Mouse (Mus musculus): Measurements from ENCODE around the gene Sppl2c.
"Not testable (repeated sequence)": the region's sequence is repeated elsewhere in the genome, so short reads cannot be mapped to it uniquely, and the experiment has no call there.

Gene Sppl2c

GRCm38 (mm10) chr11:104195791-104196190 is 9.7 kb downstream of the Sppl2c start:
- peak; percentile 93 for DNase-seq (ENCODE audit: low read depth, low spot score)

- DNase-seq (ENCODE audit: low read depth, low spot score): peak; percentile 70
Observed at GRCm38 (mm10) chr11:104197861-104198260, 11.7 kb downstream of the Sppl2c start.

- DNase-seq (ENCODE audit: low read depth, low spot score): no peak
Observed at GRCm38 (mm10) chr11:104203271-104203670, 17.1 kb downstream of the Sppl2c start.

- no peak for DNase-seq (ENCODE audit: low read depth, low spot score)
Observed at GRCm38 (mm10) chr11:104206573-104206972, 20.4 kb downstream of the Sppl2c start.

GRCm38 (mm10) chr11:104209041-104209440 is 22.9 kb downstream of the Sppl2c start:
- DNase-seq (ENCODE audit: low read depth, low spot score): no peak

- no peak for DNase-seq (ENCODE audit: low read depth, low spot score)
Observed at GRCm38 (mm10) chr11:104211251-104211650, 25.1 kb downstream of the Sppl2c start.

- not testable (repeated sequence) for DNase-seq (ENCODE audit: low read depth, low spot score)
Observed at GRCm38 (mm10) chr11:104214128-104214527, 28.0 kb downstream of the Sppl2c start.

- DNase-seq (ENCODE audit: low read depth, low spot score): no peak
Observed at GRCm38 (mm10) chr11:104218075-104218474, 31.9 kb downstream of the Sppl2c start.

GRCm38 (mm10) chr11:104220291-104220690 is 34.2 kb downstream of the Sppl2c start:
- DNase-seq (ENCODE audit: low read depth, low spot score): no peak

GRCm38 (mm10) chr11:104221751-104222150 is 35.6 kb downstream of the Sppl2c start:
- no peak for DNase-seq (ENCODE audit: low read depth, low spot score)

- no peak for DNase-seq (ENCODE audit: low read depth, low spot score)
Observed at GRCm38 (mm10) chr11:104223301-104223700, 37.2 kb downstream of the Sppl2c start.

GRCm38 (mm10) chr11:104229391-104229790 is 43.3 kb downstream of the Sppl2c start:
- DNase-seq (ENCODE audit: low read depth, low spot score): no peak

- no peak for DNase-seq (ENCODE audit: low read depth, low spot score)
Observed at GRCm38 (mm10) chr11:104230066-104230778, 44.1 kb downstream of the Sppl2c start.

GRCm38 (mm10) chr11:104231041-104231911 is 45.1 kb downstream of the Sppl2c start, which contains the start of gene Mapt:
Gene Mapt, plus strand, starts transcription at chr11:104231390.
- DNase-seq (ENCODE audit: low read depth, low spot score): peak; percentile 95

GRCm38 (mm10) chr11:104232141-104233061 is 46.3 kb downstream of the Sppl2c start:
- DNase-seq (ENCODE audit: low read depth, low spot score): no peak

- DNase-seq (ENCODE audit: low read depth, low spot score): no peak
Observed at GRCm38 (mm10) chr11:104233101-104233500, 47.0 kb downstream of the Sppl2c start.

GRCm38 (mm10) chr11:104233574-104234206 is 47.6 kb downstream of the Sppl2c start:
- DNase-seq (ENCODE audit: low read depth, low spot score): no peak

- DNase-seq (ENCODE audit: low read depth, low spot score): no peak
Observed at GRCm38 (mm10) chr11:104234680-104235079, 48.6 kb downstream of the Sppl2c start.

- DNase-seq (ENCODE audit: low read depth, low spot score): no peak
Observed at GRCm38 (mm10) chr11:104235881-104236280, 49.8 kb downstream of the Sppl2c start.

GRCm38 (mm10) chr11:104237226-104237625 is 51.1 kb downstream of the Sppl2c start:
- no peak for DNase-seq (ENCODE audit: low read depth, low spot score)
